Mouse (Mus musculus): Measurements from ENCODE around the gene Mag.
"Not testable (repeated sequence)": the region's sequence is repeated elsewhere in the genome, so short reads cannot be mapped to it uniquely, and the experiment has no call there.

The Mag gene

GRCm38 (mm10) chr7:30914732-30915131 is at the start of gene Mag:
TSS of gene Mag (minus strand) at chr7:30914873.
- no peak for ATAC-seq (ENCODE audit: insufficient number of reproducible peaks, low FRiP score, low TSS enrichment)

GRCm38 (mm10) chr7:30964366-30964765 is 49.7 kb upstream of the Mag start:
- no peak for ATAC-seq (ENCODE audit: insufficient number of reproducible peaks, low FRiP score, low TSS enrichment)

DNA sequence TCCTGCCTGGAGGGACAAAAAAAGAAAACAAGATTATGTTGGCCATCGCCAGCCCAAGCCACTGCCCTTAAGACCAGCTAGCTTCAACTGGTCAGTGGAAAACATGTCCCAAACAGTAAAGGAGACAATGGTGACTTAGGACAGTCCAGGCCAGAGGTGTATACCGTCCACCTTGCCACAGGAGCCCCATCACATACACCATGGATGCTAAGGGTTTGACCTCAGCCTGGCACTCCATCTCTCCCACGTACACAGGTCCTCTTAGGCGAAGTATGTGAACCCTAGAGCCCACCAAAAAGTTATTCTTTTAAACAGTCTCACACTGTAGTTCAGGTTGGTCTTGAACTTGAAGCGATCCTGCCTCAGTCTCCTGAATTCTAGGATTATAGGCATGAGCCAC is 48.2 kb upstream of the Mag start:
- no peak for ATAC-seq (ENCODE audit: insufficient number of reproducible peaks, low FRiP score, low TSS enrichment)

DNA sequence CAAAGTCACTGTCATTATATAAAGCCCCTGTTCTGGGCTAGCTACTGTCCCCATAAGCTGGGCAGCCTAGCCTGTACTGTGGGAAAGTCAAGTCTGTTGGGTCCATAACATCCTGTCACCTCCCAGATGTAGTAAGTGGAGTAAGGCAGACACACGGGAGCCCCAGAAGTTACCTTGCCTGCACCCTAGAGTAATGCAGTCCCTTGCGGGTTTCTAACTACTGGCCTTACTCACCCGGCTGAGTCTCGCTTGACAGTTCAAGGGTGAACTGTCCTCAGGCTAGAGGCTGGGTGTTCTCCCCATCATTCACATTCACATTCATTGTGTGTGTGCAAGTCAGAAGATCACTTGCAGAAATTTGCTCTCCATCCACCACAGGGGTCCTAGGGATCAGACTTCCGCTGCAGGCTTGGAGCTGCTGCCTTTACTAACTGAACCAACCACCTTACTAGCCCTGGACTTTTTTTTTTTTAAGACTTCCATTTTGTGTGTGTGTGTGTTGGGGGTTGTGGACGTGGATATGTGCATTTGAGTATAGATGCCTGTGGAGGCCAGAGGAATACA is 45.2 kb upstream of the Mag start:
- ATAC-seq (ENCODE audit: insufficient number of reproducible peaks, low FRiP score, low TSS enrichment), result no peak

- ATAC-seq (ENCODE audit: insufficient number of reproducible peaks, low FRiP score, low TSS enrichment), result no peak
These were observed 44.3 kb upstream of the Mag start for GRCm38 (mm10) chr7:30958866-30959487.

DNA sequence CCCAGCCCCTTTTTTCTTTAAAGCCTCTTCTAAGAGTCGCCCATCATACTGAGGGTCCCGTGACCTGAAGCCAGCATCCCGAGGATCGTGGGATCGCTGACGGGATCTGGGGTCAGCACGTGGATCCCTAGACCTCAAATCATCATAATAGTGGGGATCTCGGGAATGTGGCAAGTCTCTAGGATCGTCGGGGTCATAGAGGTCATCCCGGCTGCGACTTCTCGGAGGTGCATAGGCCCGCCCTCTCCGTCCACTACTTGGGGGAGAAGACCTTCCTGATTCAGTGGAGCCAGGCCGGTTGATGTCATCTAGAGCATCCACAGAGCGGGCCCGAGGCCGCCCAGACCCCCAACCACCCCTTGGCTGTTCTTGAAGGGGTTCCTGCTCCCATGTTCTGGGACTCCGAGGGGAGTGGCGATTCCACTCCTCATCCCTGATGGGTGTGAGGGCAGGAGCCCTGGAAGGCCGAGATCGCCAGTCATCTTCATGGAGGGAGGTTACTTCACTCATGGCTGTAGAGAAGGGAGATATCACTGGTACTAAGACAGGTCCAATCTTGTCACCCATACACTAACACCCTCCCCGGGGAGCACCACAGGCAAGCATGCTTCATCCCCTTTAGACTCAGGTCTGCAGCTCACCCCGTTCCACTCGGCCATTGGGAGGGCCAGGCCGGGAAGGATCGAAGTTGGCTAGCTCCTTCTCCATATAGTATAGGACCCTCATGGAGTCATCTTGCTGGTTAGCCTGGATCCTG is 43.6 kb upstream of the Mag start:
- no peak for ATAC-seq (ENCODE audit: insufficient number of reproducible peaks, low FRiP score, low TSS enrichment)

DNA sequence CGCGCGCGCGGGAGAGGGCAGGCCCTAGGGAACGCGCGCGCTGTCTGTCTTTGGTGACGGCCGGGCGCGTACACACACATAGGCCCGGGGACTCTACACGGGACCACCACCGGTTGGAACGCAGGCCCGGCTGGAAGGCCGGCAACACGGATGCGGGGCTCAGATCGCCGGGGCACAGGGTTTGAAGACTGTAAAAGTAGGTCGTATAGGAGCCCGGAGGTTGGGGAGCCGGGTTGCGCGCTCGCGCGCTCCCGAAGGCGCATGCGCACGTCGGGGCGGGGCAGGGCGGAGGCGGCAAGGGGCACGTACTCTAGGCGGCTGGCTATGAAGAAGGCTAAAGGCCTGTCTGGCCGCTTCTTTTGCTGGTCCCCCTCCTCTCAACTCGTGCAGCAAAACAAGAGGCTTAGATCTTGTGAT is 42.7 kb upstream of the Mag start:
- ATAC-seq (ENCODE audit: insufficient number of reproducible peaks, low FRiP score, low TSS enrichment), result peak; percentile 59

- peak; percentile 45; the same call in 1 of the 2 replicates for ATAC-seq (ENCODE audit: insufficient number of reproducible peaks, low FRiP score, low TSS enrichment)
These were observed 42.2 kb upstream of the Mag start, which contains the start of gene Usf2 for GRCm38 (mm10) chr7:30956756-30957366. TSS of gene Usf2 (minus strand) at chr7:30956803.

DNA sequence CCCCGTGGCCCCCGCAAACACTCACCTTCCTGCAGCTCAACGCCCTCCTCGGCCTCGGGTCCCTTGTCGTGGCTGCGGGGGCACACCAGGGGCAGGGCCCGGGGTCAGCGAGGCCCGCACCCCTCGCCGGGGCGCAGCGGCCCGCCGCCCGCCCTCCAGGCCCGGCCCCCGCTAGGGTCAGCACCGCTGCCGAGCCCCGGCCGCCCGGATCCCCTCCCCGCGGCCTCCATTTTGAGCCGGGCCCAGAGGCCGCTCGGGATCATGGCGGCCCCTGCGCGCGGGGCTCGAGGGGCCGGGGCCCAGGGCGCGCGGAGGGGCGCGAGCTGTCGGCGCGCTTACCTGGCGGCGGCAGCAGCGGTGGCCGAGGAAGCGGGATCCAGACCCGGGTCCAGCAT is 41.7 kb upstream of the Mag start:
- peak; percentile 10; the same call in 1 of the 2 replicates for ATAC-seq (ENCODE audit: insufficient number of reproducible peaks, low FRiP score, low TSS enrichment)

- peak; percentile 72 for ATAC-seq (ENCODE audit: insufficient number of reproducible peaks, low FRiP score, low TSS enrichment)
These were observed 41.1 kb upstream of the Mag start for GRCm38 (mm10) chr7:30955584-30956356.

DNA sequence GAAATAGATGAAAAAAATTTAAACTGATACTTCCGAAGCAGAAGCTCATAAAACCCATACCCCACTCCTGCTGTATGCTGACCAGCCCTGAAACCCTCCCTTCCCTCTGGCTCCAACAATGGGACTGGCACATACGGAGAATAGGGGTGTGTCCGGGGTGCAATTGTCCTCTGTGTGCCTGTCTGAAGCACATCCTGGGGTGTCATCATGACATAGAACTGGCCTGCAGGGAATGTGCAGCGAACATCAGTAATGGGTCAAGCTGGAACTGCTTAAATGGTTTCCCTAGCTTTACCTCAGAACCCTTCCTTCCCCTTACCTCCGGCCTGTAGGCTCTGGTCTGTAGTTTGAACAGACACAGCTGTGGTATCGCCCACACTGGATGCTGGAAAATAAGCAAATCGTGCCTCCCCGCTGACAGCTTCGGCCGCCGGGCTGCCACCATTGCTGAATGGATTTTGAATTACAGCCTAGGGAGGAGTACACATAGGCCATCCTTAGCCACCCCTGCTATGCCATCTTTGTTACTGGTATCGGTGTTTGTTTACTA is 40.4 kb upstream of the Mag start:
- no peak for ATAC-seq (ENCODE audit: insufficient number of reproducible peaks, low FRiP score, low TSS enrichment)

DNA sequence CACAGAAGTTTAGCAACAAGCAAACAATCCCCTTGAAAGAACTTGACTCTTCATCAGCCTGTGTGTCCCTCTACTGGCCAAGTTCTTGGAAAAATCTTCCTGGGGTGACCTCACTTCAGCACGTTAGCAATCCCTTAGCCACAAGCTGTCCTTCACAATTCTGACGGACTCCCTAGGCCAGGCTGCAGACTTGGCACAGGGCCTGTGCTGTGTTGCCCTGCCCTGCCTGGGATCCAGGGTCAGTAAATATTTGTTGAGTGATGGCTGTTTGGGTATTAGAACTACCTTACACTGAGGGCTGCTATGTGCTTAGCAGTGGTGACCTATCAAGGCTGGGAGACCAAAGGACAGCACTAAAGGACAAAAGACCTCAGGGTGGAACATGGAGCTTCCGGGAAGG is 39.4 kb upstream of the Mag start:
- no peak for ATAC-seq (ENCODE audit: insufficient number of reproducible peaks, low FRiP score, low TSS enrichment)

DNA sequence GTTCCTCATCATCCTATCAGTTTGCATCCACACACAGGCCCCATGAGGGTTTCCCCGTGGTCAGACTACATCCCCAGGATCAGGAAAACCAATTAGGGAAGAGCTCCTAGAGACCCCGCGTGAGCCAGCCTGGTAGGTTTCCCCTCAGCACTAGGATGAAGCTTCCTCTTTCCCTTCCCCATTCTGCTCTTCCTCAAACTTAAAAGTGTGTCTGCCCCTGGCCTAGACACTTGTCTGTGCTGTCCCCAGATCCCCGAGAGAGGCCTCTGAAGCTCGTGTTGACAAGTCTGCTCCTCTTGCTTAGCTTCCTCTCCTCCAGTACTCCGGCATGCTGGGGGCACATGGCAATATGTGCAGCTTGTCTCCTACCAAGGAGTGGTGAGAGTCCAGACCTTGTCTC is 38.8 kb upstream of the Mag start:
- ATAC-seq (ENCODE audit: insufficient number of reproducible peaks, low FRiP score, low TSS enrichment), result no peak

GRCm38 (mm10) chr7:30952441-30953265 is 38.0 kb upstream of the Mag start:
- ATAC-seq (ENCODE audit: insufficient number of reproducible peaks, low FRiP score, low TSS enrichment), result no peak

DNA sequence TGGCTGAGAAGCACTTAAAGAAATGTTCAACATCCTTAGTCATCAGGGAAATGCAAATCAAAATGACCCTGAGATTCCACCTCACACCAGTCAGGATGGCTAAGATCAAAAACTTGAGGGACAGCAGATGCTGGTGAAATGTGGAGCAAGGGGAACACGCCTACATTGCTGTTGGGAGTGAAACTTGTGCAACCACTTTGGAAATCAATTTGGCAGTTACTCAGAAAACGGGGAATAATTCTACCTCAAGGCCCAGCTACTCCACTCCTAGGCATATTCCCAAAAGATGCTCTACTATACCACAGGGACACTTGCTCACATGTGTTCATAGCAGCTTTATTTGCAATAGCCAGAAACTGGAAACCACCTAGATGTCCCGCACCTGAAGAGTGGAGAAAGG is 35.2 kb upstream of the Mag start:
- not testable (repeated sequence) for ATAC-seq (ENCODE audit: insufficient number of reproducible peaks, low FRiP score, low TSS enrichment)

- no peak for ATAC-seq (ENCODE audit: insufficient number of reproducible peaks, low FRiP score, low TSS enrichment)
These were observed 31.2 kb upstream of the Mag start for GRCm38 (mm10) chr7:30945876-30946275.

DNA sequence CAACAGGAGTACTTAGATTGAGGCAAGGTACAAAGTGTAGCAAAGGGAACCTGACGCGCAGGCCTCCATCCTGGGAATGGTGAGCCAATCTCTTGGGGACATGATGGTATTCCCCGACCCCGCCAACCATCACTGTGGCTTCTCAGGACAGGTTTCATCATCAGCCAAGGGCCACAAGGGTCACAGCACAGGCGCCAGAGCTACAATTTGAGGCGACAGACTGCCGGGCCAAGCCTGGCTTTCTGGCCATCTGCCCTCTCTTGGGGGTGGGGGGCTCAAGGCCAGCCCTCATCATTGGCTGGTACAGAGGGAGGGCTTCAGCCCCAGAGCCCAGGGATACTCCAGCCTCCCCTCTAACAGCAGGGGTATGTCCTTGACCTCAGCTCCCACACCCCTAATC is 30.8 kb upstream of the Mag start:
- ATAC-seq (ENCODE audit: insufficient number of reproducible peaks, low FRiP score, low TSS enrichment), result not testable (repeated sequence)

DNA sequence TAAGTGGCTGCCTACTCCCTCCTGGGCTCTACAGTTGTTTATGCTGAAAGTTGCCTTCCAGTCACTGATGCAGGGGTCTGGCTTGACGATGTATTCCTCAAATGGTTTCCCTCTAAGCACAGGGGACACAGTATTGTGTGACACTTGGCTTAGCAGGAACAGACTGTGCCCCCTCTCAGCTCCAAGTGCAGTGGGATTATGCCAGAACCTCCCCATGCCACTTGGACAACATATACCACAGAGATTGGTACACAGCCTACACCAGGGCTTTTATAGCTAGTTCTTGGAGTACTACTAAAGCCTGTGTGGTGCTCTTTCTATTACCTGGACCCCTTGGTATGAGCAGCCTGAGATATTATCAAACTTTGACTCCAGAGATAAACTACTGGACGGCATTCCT is 30.0 kb upstream of the Mag start:
- not testable (repeated sequence) for ATAC-seq (ENCODE audit: insufficient number of reproducible peaks, low FRiP score, low TSS enrichment)

- ATAC-seq (ENCODE audit: insufficient number of reproducible peaks, low FRiP score, low TSS enrichment), result no peak
These were observed 29.4 kb upstream of the Mag start, which contains the start of gene Hamp for GRCm38 (mm10) chr7:30943909-30944635. TSS of gene Hamp (minus strand) at chr7:30944032.
